ENCODE assay signal across 12 mouse cellular contexts in genomic region chr16:35159532-35159931, GRCm38 (mm10). TPM values are rescaled to one million over a fixed set of nuclear protein-coding genes. Genes with fewer than 3 reads are reported as not detected.
DNase-seq lines count a peak whose midpoint lies in the region; ATAC-seq and TF ChIP-seq lines count a peak whose summit lies in the region.
"Had no signal": no experiment of that assay in that cellular context is flagged by ENCODE, and none has a peak within 500 bp of the region (broad histone marks: within the 10 kb centered on the region; RNA-seq: fewer than 3 reads in every experiment).

No protein-coding gene starts in this region.

- H3K9ac ChIP-seq in CH12.LX (ENCODE audit: insufficient read depth, low read depth) (no peak overlapping the region), ES-E14 (ENCODE audit: insufficient read depth, low read depth, low read length, poor library complexity, severe bottlenecking) (no peak overlapping the region)
- H3K9ac ChIP-seq in hindbrain, embryonic 16.5 days (ENCODE audit: low read depth, low read length) = no peak overlapping the region
- H3K9ac ChIP-seq: embryonic facial prominence, embryonic 15.5 days had no signal

- H3K27ac ChIP-seq in layer of hippocampus, adult 2 months = peak overlapping the region; percentile 83
- H3K27ac ChIP-seq in CH12.LX (ENCODE audit: insufficient read depth, low read depth) (no peak overlapping the region), ES-E14 (ENCODE audit: insufficient read depth, low read depth, low read length, poor library complexity, severe bottlenecking) (no peak overlapping the region)
- H3K27ac ChIP-seq in hindbrain, embryonic 16.5 days (ENCODE audit: low read depth, low read length) = no peak overlapping the region
- H3K27ac ChIP-seq: embryonic facial prominence, embryonic 15.5 days had no signal

- no peak for TF ChIP-seq EP300 in CH12.LX (IDR thresholded peaks at IDR 0.05; ENCODE audit: low read length)

- peaks cover 62% of the 10 kb centered on the region for H3K27me3 ChIP-seq in CH12.LX (replicated peaks)
- no peaks in the 10 kb centered on the region for H3K27me3 ChIP-seq in hindbrain, embryonic 16.5 days (replicated peaks; ENCODE audit: control insufficient read depth, insufficient read depth, low read length)

- no peak for DNase-seq in layer of hippocampus, adult 2 months (ENCODE audit: low spot score in 2 of 2)
- DNase-seq in layer of hippocampus, adult 9-10 months (ENCODE audit: low spot score) = no peak
- peak; percentile 23 for DNase-seq in CH12.LX (ENCODE audit: extremely low read depth)
- DNase-seq in ES-E14 (ENCODE audit: low read depth, low spot score) = peak; percentile 75
- no peak for DNase-seq in kidney, adult 8-10 months
- DNase-seq: gastrocnemius, postnatal 10 days; kidney, adult 18-20 months; lung, adult 18-20 months; right cerebral cortex, postnatal 4 days had no signal

- H3K4me2 ChIP-seq in CH12.LX (ENCODE audit: insufficient read depth, low read depth, poor library complexity, severe bottlenecking) = no peak overlapping the region
- peak overlapping the region; percentile 81 for H3K4me2 ChIP-seq in hindbrain, embryonic 16.5 days (ENCODE audit: low read length)

- no peak for TF ChIP-seq RAD21 in CH12.LX (IDR thresholded peaks at IDR 0.05; ENCODE audit: low read depth, low read length)

- H3K4me3 ChIP-seq in layer of hippocampus, adult 2 months = peak overlapping the region; percentile 46
- H3K4me3 ChIP-seq in CH12.LX (replicated peaks in 1 of 3; ENCODE audit: low read depth in 2 of 3, low read length in 2 of 3, poor library complexity in 1 of 3) (no peak overlapping the region), ES-E14 (ENCODE audit: insufficient read depth in 1 of 2, low read depth in 1 of 2, low read length in 2 of 2, poor library complexity in 1 of 2, severe bottlenecking in 1 of 2) (no peak overlapping the region)
- H3K4me3 ChIP-seq in hindbrain, embryonic 16.5 days (ENCODE audit: low read length) = no peak overlapping the region
- H3K4me3 ChIP-seq: embryonic facial prominence, embryonic 15.5 days had no signal

- TF ChIP-seq POLR2A in CH12.LX (IDR thresholded peaks at IDR 0.05; ENCODE audit: low read depth, low read length) = no peak

- H3K4me1 ChIP-seq in CH12.LX (ENCODE audit: control insufficient read depth in 1 of 2, insufficient read depth in 2 of 2) (peaks cover 0 to 2% of the 10 kb centered on the region in 2 experiments; a peak in 1 of 4 replicates), ES-E14 (ENCODE audit: control insufficient read depth in 2 of 2, insufficient read depth in 2 of 2, low read length in 2 of 2, poor library complexity in 1 of 2) (peaks cover 0 to 10% of the 10 kb centered on the region in 2 experiments; a peak in 1 of 4 replicates)
- H3K4me1 ChIP-seq in hindbrain, embryonic 16.5 days (ENCODE audit: control insufficient read depth, insufficient read depth, low read depth, low read length) = peaks cover 58% of the 10 kb centered on the region

- in situ Hi-C loops in CH12.LX (cut with MboI; ENCODE audit: low pct_ligation_motif_present, low pct_unique_long_range_greater_than_20kb, low sequenced_read_pairs) (no loop called here), ES-E14 (cut with MboI; ENCODE audit: low sequenced_read_pairs in 2 of 2, unreplicated experiment in 2 of 2) (no loop called here)

- H3K9me3 ChIP-seq in CH12.LX (replicated peaks; ENCODE audit: low read length) = peaks cover 20% of the 10 kb centered on the region
- no peaks in the 10 kb centered on the region for H3K9me3 ChIP-seq in ES-E14 (ENCODE audit: control insufficient read depth, insufficient read depth, low read depth, low read length)
- no peaks in the 10 kb centered on the region for H3K9me3 ChIP-seq in hindbrain, embryonic 16.5 days (ENCODE audit: control insufficient read depth, low read length)
- H3K9me3 ChIP-seq: embryonic facial prominence, embryonic 15.5 days had no signal

- H3K79me2 ChIP-seq in CH12.LX (replicated peaks; ENCODE audit: control insufficient read depth, extremely low read depth, insufficient read depth, poor library complexity, severe bottlenecking) = no peaks in the 10 kb centered on the region

- H3K36me3 ChIP-seq in CH12.LX (replicated peaks in 1 of 2; ENCODE audit: control insufficient read depth in 1 of 2, insufficient read depth in 1 of 2, low read length in 1 of 2) = no peaks in the 10 kb centered on the region
- no peaks in the 10 kb centered on the region for H3K36me3 ChIP-seq in ES-E14 (ENCODE audit: control insufficient read depth, insufficient read depth, low read length, poor library complexity, severe bottlenecking)
- H3K36me3 ChIP-seq in hindbrain, embryonic 16.5 days (ENCODE audit: control insufficient read depth, insufficient read depth, low read length) = no peaks in the 10 kb centered on the region
- H3K36me3 ChIP-seq: embryonic facial prominence, embryonic 15.5 days had no signal

- WGBS in hindbrain, embryonic 16.5 days = 59% methylated on average over 8 of the region's 8 CpGs

- ATAC-seq in hindbrain, embryonic 16.5 days = no peak
- no peak for ATAC-seq in inflammation-experienced regulatory T-cells, adult 6 months

- no peak for TF ChIP-seq CTCF in layer of hippocampus, adult 2 months (conservative IDR thresholded peaks at IDR 0.05)
- TF ChIP-seq CTCF in CH12.LX (conservative IDR thresholded peaks at IDR 0.05 in 1 of 2, IDR thresholded peaks at IDR 0.05 in 1 of 2; ENCODE audit: low read depth in 2 of 2, low read length in 2 of 2) = no peak

- dilution Hi-C loops in CH12.LX (cut with MboI; ENCODE audit: extremely low pct_ligation_motif_present, extremely low pct_unique_long_range_greater_than_20kb, low sequenced_read_pairs) = no loop called here

TF ChIP-seq in CH12.LX, 34 proteins besides CTCF, POLR2A, EP300 and RAD21:
- TF ChIP-seq ZKSCAN1 (IDR thresholded peaks at IDR 0.05; ENCODE audit: borderline replicate concordance, low read depth, low read length) = no peak
- TF ChIP-seq MEF2A (IDR thresholded peaks at IDR 0.05; ENCODE audit: borderline replicate concordance, low read depth, low read length) = no peak
- TF ChIP-seq TCF12 (IDR thresholded peaks at IDR 0.05; ENCODE audit: low read depth, low read length) = no peak
- TF ChIP-seq GABPA (IDR thresholded peaks at IDR 0.05; ENCODE audit: insufficient replicate concordance, low read depth, low read length) = no peak
- TF ChIP-seq USF2 (conservative IDR thresholded peaks at IDR 0.05; ENCODE audit: low read depth, low read length) = no peak
- TF ChIP-seq SMC3 (IDR thresholded peaks at IDR 0.05; ENCODE audit: low read depth, low read length) = no peak
- no peak for TF ChIP-seq SIN3A (IDR thresholded peaks at IDR 0.05; ENCODE audit: low read length)
- TF ChIP-seq MAZ (IDR thresholded peaks at IDR 0.05; ENCODE audit: low read depth, low read length) = no peak
- TF ChIP-seq BHLHE40 (IDR thresholded peaks at IDR 0.05; ENCODE audit: low read depth, low read length) = no peak
- no peak for TF ChIP-seq NRF1 (IDR thresholded peaks at IDR 0.05; ENCODE audit: low read depth, low read length)
- TF ChIP-seq ZNF384 (IDR thresholded peaks at IDR 0.05; ENCODE audit: low read depth, low read length) = no peak
- no peak for TF ChIP-seq JUND (conservative IDR thresholded peaks at IDR 0.05; ENCODE audit: low read depth, low read length)
- no peak for TF ChIP-seq TBP (conservative IDR thresholded peaks at IDR 0.05; ENCODE audit: low read depth, low read length)
- no peak for TF ChIP-seq KAT2A (IDR thresholded peaks at IDR 0.05; ENCODE audit: insufficient replicate concordance, low read length)
- no peak for TF ChIP-seq RCOR1 (conservative IDR thresholded peaks at IDR 0.05; ENCODE audit: low read depth, low read length)
- no peak for TF ChIP-seq ZMIZ1 (IDR thresholded peaks at IDR 0.05; ENCODE audit: low read depth, low read length)
- no peak for TF ChIP-seq HCFC1 (IDR thresholded peaks at IDR 0.05; ENCODE audit: low read depth, low read length)
- no peak for TF ChIP-seq USF1 (IDR thresholded peaks at IDR 0.05; ENCODE audit: low read depth, low read length)
TF ChIP-seq in CH12.LX: peak in this region for 0.

TF ChIP-seq in ES-E14, 5 proteins besides CTCF, POLR2A, EP300 and RAD21:
- TF ChIP-seq HCFC1 (IDR thresholded peaks at IDR 0.05; ENCODE audit: borderline replicate concordance, insufficient read depth, low read length) (no peak), ZC3H11A (IDR thresholded peaks at IDR 0.05; ENCODE audit: borderline replicate concordance, low read depth, low read length) (no peak)
TF ChIP-seq in ES-E14: peak in this region for 0.

RNA-seq across cellular contexts. Expression of gene Adcy5, which starts 4.9 kb away (rescaled TPM):
- 10 to 100 TPM; 74.3 to 76.8 TPM for total RNA-seq in layer of hippocampus, adult 2 months (2021)
- 0.04 TPM in 2 replicates for total RNA-seq in CH12.LX (2012; rRNA removed)
- total RNA-seq in CH12.LX (2014; rRNA removed) = 0.03 TPM in 1 of 2 replicates, not detected in the other
- polyA plus RNA-seq in CH12.LX (2012; ENCODE audit: insufficient read length, low read depth) = 0.03 TPM in 1 of 2 replicates, not detected in the other
- 0.85 and 1.3 TPM in 2 replicates for total RNA-seq in ES-E14 (2012; rRNA removed)
- 7.0 and 7.2 TPM in 2 replicates for polyA plus RNA-seq in hindbrain, embryonic 16.5 days (2015; fragmentation: Nextera tagmentation; extraction: Ambion mirVana)
- polyA plus RNA-seq in inflammation-experienced regulatory T-cells, adult 6 months (2017; shearing (Covaris generic)) = under 1 TPM; 0.04 to 0.33 (median 0.10) TPM

Comparison
In these comparisons a context has a peak if more than half of its experiments do, and no peak if none do; other contexts are left out.
1. DNase-seq: peak in CH12.LX (single experiment) and ES-E14 (single experiment); none in layer of hippocampus, adult 2 months (0 of 2), layer of hippocampus, adult 9-10 months (single experiment) and kidney, adult 8-10 months (0 of 2).
2. RNA of gene Adcy5, which starts 4.9 kb away (total RNA-seq): 74.3 to 76.8 TPM in layer of hippocampus, adult 2 months; 0.85 to 1.3 TPM in ES-E14 and 0.03 to 0.04 TPM in CH12.LX; every median in the first group is over 10 times any median in the second.